ENCODE assay signal across 26 mouse cellular contexts in the genomic region with DNA sequence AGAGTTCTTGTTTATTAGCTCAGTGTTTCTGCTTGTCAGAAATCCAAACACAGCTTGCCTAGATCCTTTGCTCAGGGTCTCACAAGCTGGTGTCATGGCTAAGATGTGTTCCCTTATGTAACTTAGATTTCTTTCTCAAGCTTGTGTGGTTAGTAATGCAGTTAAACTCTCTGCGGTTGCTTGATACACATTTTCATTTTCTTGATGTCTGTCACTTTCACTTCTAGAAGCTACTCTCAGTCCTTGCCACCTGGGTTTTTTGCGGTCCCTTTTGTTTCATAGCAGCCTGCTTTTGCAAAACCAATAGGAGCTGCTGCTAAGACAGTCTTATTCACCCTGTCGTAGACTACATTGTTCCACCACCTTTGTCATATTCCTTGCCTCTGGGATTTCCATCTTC. TPM values are rescaled to one million over a fixed set of nuclear protein-coding genes. Genes with fewer than 3 reads are reported as not detected.
DNase-seq lines count a peak whose midpoint lies in the region; ATAC-seq lines count a peak whose summit lies in the region.
"Had no signal": no experiment of that assay in that cellular context is flagged by ENCODE, and none has a peak within 500 bp of the region (broad histone marks: within the 10 kb centered on the region; RNA-seq: fewer than 3 reads in every experiment).

No protein-coding gene starts in this region.

- WGBS in midbrain, embryonic 13.5 days: 90% methylated on average over 3 of the region's 3 CpGs

- peak; percentile 90 for ATAC-seq in CD4-positive, CD25-positive, alpha-beta regulatory T cell, adult 4 months
- ATAC-seq in common myeloid progenitor, adult 5-6 weeks (replicated peaks; ENCODE audit: low read depth, poor library complexity, severe bottlenecking): peak; percentile 67
- no peak for ATAC-seq in midbrain, embryonic 13.5 days
- ATAC-seq in cerebellum, adult (ENCODE audit: insufficient number of reproducible peaks, low FRiP score, low TSS enrichment): no peak
- ATAC-seq: hindbrain, embryonic 16.5 days had no signal

- peaks cover 19% of the 10 kb centered on the region for H3K4me1 ChIP-seq in midbrain, embryonic 13.5 days (replicated peaks)

- H3K9ac ChIP-seq in midbrain, embryonic 13.5 days (replicated peaks): no peak overlapping the region
- H3K9ac ChIP-seq: forebrain, embryonic 12.5 days; heart, embryonic 15.5 days; limb, embryonic 15.5 days; liver, embryonic 15.5 days; midbrain, embryonic 12.5 days; neural tube, embryonic 15.5 days had no signal

- no peak overlapping the region for H3K4me2 ChIP-seq in midbrain, embryonic 13.5 days (replicated peaks)
- H3K4me2 ChIP-seq: forebrain, embryonic 12.5 days; heart, embryonic 15.5 days; limb, embryonic 15.5 days; liver, embryonic 15.5 days; midbrain, embryonic 12.5 days; neural tube, embryonic 15.5 days had no signal

- H3K27ac ChIP-seq in midbrain, embryonic 13.5 days: no peak overlapping the region
- H3K27ac ChIP-seq: forebrain, embryonic 12.5 days; heart, embryonic 15.5 days; layer of hippocampus, adult 2 months; limb, embryonic 15.5 days; liver, embryonic 15.5 days; macrophage; midbrain, embryonic 12.5 days; neural tube, embryonic 15.5 days had no signal

- H3K36me3 ChIP-seq in midbrain, embryonic 13.5 days: peaks cover 8% of the 10 kb centered on the region

- no peak overlapping the region for H3K4me3 ChIP-seq in midbrain, embryonic 13.5 days (replicated peaks)
- H3K4me3 ChIP-seq: forebrain, embryonic 12.5 days; heart, embryonic 15.5 days; layer of hippocampus, adult 2 months; limb, embryonic 15.5 days; liver, embryonic 15.5 days; midbrain, embryonic 12.5 days; neural tube, embryonic 15.5 days had no signal

- no peaks in the 10 kb centered on the region for H3K27me3 ChIP-seq in midbrain, embryonic 13.5 days
- H3K27me3 ChIP-seq: forebrain, embryonic 12.5 days; heart, embryonic 15.5 days; limb, embryonic 15.5 days; liver, embryonic 15.5 days; midbrain, embryonic 12.5 days; neural tube, embryonic 15.5 days had no signal

- DNase-seq in natural killer cell, adult 2 months (ENCODE audit: low spot score in 2 of 2): peak; percentile 8 to 18
- peak; percentile 27 for DNase-seq in thymus, postnatal 25 days
- DNase-seq in cerebellum, adult 8-10 months: no peak
- DNase-seq: adrenal gland, adult 2 months; cerebellum, postnatal 36 days; gastrocnemius, postnatal 14 days; heart, postnatal 4 days; kidney, adult 2 months; kidney, postnatal 10 days; right cerebral cortex, postnatal 14 days had no signal

- H3K9me3 ChIP-seq in midbrain, embryonic 13.5 days: no peaks in the 10 kb centered on the region
- H3K9me3 ChIP-seq: forebrain, embryonic 12.5 days; heart, embryonic 15.5 days; limb, embryonic 15.5 days; liver, embryonic 15.5 days; midbrain, embryonic 12.5 days; neural tube, embryonic 15.5 days had no signal

RNA-seq across cellular contexts. Expression of gene Zdhhc13, which starts 6.3 kb away (rescaled TPM):
- polyA plus RNA-seq in CD4-positive, CD25-positive, alpha-beta regulatory T cell, adult 4 months (2017; shearing (Covaris generic)): 10 to 100 TPM; 22.7 to 26.1 TPM
- 41.8 and 52.3 TPM in 2 replicates for total RNA-seq in common myeloid progenitor, adult 5-6 weeks (2017)
- polyA plus RNA-seq in midbrain, embryonic 13.5 days (2015; fragmentation: Nextera tagmentation; extraction: Ambion mirVana): 38.5 and 39.8 TPM in 2 replicates

RNA-seq across cellular contexts. Expression of gene Csrp3, which starts 52.7 kb away (rescaled TPM):
- not detected for polyA plus RNA-seq in CD4-positive, CD25-positive, alpha-beta regulatory T cell, adult 4 months (2017; shearing (Covaris generic))
- 8.3 and 20.8 TPM in 2 replicates for total RNA-seq in common myeloid progenitor, adult 5-6 weeks (2017)
- polyA plus RNA-seq in midbrain, embryonic 13.5 days (2015; fragmentation: Nextera tagmentation; extraction: Ambion mirVana): 0.19 TPM in 1 of 2 replicates, not detected in the other
- total RNA-seq: adrenal gland, adult 2 months; layer of hippocampus, adult 2 months; left cerebral cortex, adult 18-20 months; left cerebral cortex, postnatal 36 days had no signal
- polyA plus RNA-seq: adrenal gland, adult 2 months; macrophage; testis, adult 2 months had no signal

Comparison
In these comparisons a context has a peak if more than half of its experiments do, and no peak if none do; other contexts are left out.
1. ATAC-seq: peak in CD4-positive, CD25-positive, alpha-beta regulatory T cell, adult 4 months (single experiment) and common myeloid progenitor, adult 5-6 weeks (single experiment); none in midbrain, embryonic 13.5 days (single experiment) and cerebellum, adult (single experiment).